Mouse (Mus musculus): ENCODE results near the gene Cyp4f17. TPM values are rescaled to one million over a fixed set of nuclear protein-coding genes. Genes with fewer than 3 reads are reported as not detected.
"Not testable (repeated sequence)": the region's sequence is repeated elsewhere in the genome, so short reads cannot be mapped to it uniquely, and the experiment has no call there.

The Cyp4f17 gene
- polyA plus RNA-seq, 1 experiment from 2014 or later, result 5.2 TPM

GRCm38 (mm10) chr17:32478727-32479126 is 27.1 kb upstream of the Cyp4f17 start:
- Histone ChIP-seq H3K9me3 (ENCODE audit: low read length) (no peaks in the 10 kb centered on the region), H3K36me3 (ENCODE audit: insufficient read depth, low read length) (no peaks in the 10 kb centered on the region), H3K9ac (replicated peaks; ENCODE audit: low read depth) (no peak overlapping the region), H3K27me3 (replicated peaks; ENCODE audit: insufficient read depth, low read length) (no peaks in the 10 kb centered on the region; the same call in 1 of the 2 replicates), H3K4me2 (replicated peaks; ENCODE audit: low read depth, low read length) (no peak overlapping the region), H3K27ac (ENCODE audit: low read length) (no peak overlapping the region), H3K4me3 (ENCODE audit: low read depth, low read length) (no peak overlapping the region), H3K4me1 (ENCODE audit: insufficient read depth, low read depth, low read length) (no peaks in the 10 kb centered on the region)
- 52% methylated on average over 2 of the region's 2 CpGs for WGBS
- no peak for DNase-seq (ENCODE audit: low spot score)
- no peak for ATAC-seq
- TF ChIP-seq EP300 (IDR thresholded peaks at IDR 0.05), result no peak
- no peak for TF ChIP-seq CTCF (IDR thresholded peaks at IDR 0.05)

GRCm38 (mm10) chr17:32479554-32480506 is 26.0 kb upstream of the Cyp4f17 start:
- TF ChIP-seq CTCF (IDR thresholded peaks at IDR 0.05), result peak; percentile 65
- no peak for TF ChIP-seq EP300 (IDR thresholded peaks at IDR 0.05)
- Histone ChIP-seq H3K4me3 (ENCODE audit: low read depth, low read length) (no peak overlapping the region), H3K9ac (replicated peaks; ENCODE audit: low read depth) (no peak overlapping the region), H3K27ac (ENCODE audit: low read length) (no peak overlapping the region), H3K27me3 (replicated peaks; ENCODE audit: insufficient read depth, low read length) (no peaks in the 10 kb centered on the region; the same call in 1 of the 2 replicates), H3K36me3 (ENCODE audit: insufficient read depth, low read length) (no peaks in the 10 kb centered on the region), H3K9me3 (ENCODE audit: low read length) (no peaks in the 10 kb centered on the region), H3K4me1 (ENCODE audit: insufficient read depth, low read depth, low read length) (no peaks in the 10 kb centered on the region), H3K4me2 (replicated peaks; ENCODE audit: low read depth, low read length) (no peak overlapping the region)
- whole genome bisulfite sequencing, result 14% methylated on average over 8 of the region's 8 CpGs
- ATAC-seq (no peak; the same call in 1 of the 2 replicates), DNase-seq (ENCODE audit: low spot score) (peak; percentile 60)

GRCm38 (mm10) chr17:32481766-32482165 is 24.1 kb upstream of the Cyp4f17 start:
- 73% methylated on average over 14 of the region's 14 CpGs for WGBS
- Histone ChIP-seq H3K9me3 (ENCODE audit: low read length) (no peaks in the 10 kb centered on the region), H3K4me3 (ENCODE audit: low read depth, low read length) (no peak overlapping the region), H3K27ac (ENCODE audit: low read length) (no peak overlapping the region), H3K27me3 (replicated peaks; ENCODE audit: insufficient read depth, low read length) (no peaks in the 10 kb centered on the region; the same call in 1 of the 2 replicates), H3K4me1 (ENCODE audit: insufficient read depth, low read depth, low read length) (no peaks in the 10 kb centered on the region), H3K4me2 (replicated peaks; ENCODE audit: low read depth, low read length) (no peak overlapping the region), H3K9ac (replicated peaks; ENCODE audit: low read depth) (no peak overlapping the region), H3K36me3 (ENCODE audit: insufficient read depth, low read length) (no peaks in the 10 kb centered on the region)
- no peak for DNase-seq (ENCODE audit: low spot score)
- no peak for TF ChIP-seq EP300 (IDR thresholded peaks at IDR 0.05)
- TF ChIP-seq CTCF (IDR thresholded peaks at IDR 0.05), result no peak
- ATAC-seq, result no peak

- Histone ChIP-seq H3K4me1 (ENCODE audit: insufficient read depth, low read depth, low read length) (no peaks in the 10 kb centered on the region), H3K4me3 (ENCODE audit: low read depth, low read length) (no peak overlapping the region), H3K4me2 (replicated peaks; ENCODE audit: low read depth, low read length) (no peak overlapping the region), H3K36me3 (ENCODE audit: insufficient read depth, low read length) (no peaks in the 10 kb centered on the region), H3K9ac (replicated peaks; ENCODE audit: low read depth) (no peak overlapping the region), H3K27ac (ENCODE audit: low read length) (no peak overlapping the region), H3K9me3 (ENCODE audit: low read length) (no peaks in the 10 kb centered on the region), H3K27me3 (replicated peaks; ENCODE audit: insufficient read depth, low read length) (no peaks in the 10 kb centered on the region; the same call in 1 of the 2 replicates)
- WGBS, result 16% methylated on average over 18 of the region's 18 CpGs
- ATAC-seq, result peak; percentile 93
- peak; percentile 85 for DNase-seq (ENCODE audit: low spot score)
- TF ChIP-seq CTCF (IDR thresholded peaks at IDR 0.05) (peak; percentile 77), EP300 (IDR thresholded peaks at IDR 0.05) (no peak)
Measured at GRCm38 (mm10) chr17:32483200-32483599, 22.6 kb upstream of the Cyp4f17 start.

GRCm38 (mm10) chr17:32492349-32492980 is 13.4 kb upstream of the Cyp4f17 start:
- Histone ChIP-seq H3K36me3 (ENCODE audit: insufficient read depth, low read length) (no peaks in the 10 kb centered on the region), H3K9ac (replicated peaks; ENCODE audit: low read depth) (no peak overlapping the region; the same call in 1 of the 2 replicates), H3K9me3 (ENCODE audit: low read length) (no peaks in the 10 kb centered on the region), H3K4me1 (ENCODE audit: insufficient read depth, low read depth, low read length) (no peaks in the 10 kb centered on the region), H3K27me3 (replicated peaks; ENCODE audit: insufficient read depth, low read length) (no peaks in the 10 kb centered on the region), H3K4me2 (replicated peaks; ENCODE audit: low read depth, low read length) (peak overlapping the region; percentile 50), H3K27ac (ENCODE audit: low read length) (no peak overlapping the region), H3K4me3 (ENCODE audit: low read depth, low read length) (peak overlapping the region; percentile 25; the same call in 1 of the 2 replicates)
- WGBS, result 9% methylated on average over 30 of the region's 30 CpGs
- ATAC-seq (peak; percentile 87), DNase-seq (ENCODE audit: low spot score) (peak; percentile 59)
- TF ChIP-seq CTCF (IDR thresholded peaks at IDR 0.05) (no peak), EP300 (IDR thresholded peaks at IDR 0.05) (no peak)

GRCm38 (mm10) chr17:32494601-32495000 is 11.2 kb upstream of the Cyp4f17 start:
- WGBS, result 65% methylated on average over 1 of the region's 1 CpGs
- H3K4me2 ChIP-seq (replicated peaks; ENCODE audit: low read depth, low read length), result no peak overlapping the region
- H3K36me3 ChIP-seq (ENCODE audit: insufficient read depth, low read length), result no peaks in the 10 kb centered on the region
- no peaks in the 10 kb centered on the region for H3K4me1 ChIP-seq (ENCODE audit: insufficient read depth, low read depth, low read length)
- DNase-seq (ENCODE audit: low spot score) (peak; percentile 93), ATAC-seq (peak; percentile 56)
- TF ChIP-seq EP300 (IDR thresholded peaks at IDR 0.05), result no peak
- TF ChIP-seq CTCF (IDR thresholded peaks at IDR 0.05), result peak; percentile 85
- no peaks in the 10 kb centered on the region for H3K9me3 ChIP-seq (ENCODE audit: low read length)
- H3K27ac ChIP-seq (ENCODE audit: low read length), result no peak overlapping the region
- no peaks in the 10 kb centered on the region for H3K27me3 ChIP-seq (replicated peaks; ENCODE audit: insufficient read depth, low read length)
- H3K9ac ChIP-seq (replicated peaks; ENCODE audit: low read depth), result no peak overlapping the region
- no peak overlapping the region for H3K4me3 ChIP-seq (ENCODE audit: low read depth, low read length)

- not testable (repeated sequence) for H3K36me3 ChIP-seq (ENCODE audit: insufficient read depth, low read length); H3K4me3 ChIP-seq (ENCODE audit: low read depth, low read length); H3K27me3 ChIP-seq (replicated peaks; ENCODE audit: insufficient read depth, low read length); DNase-seq (ENCODE audit: low spot score); H3K4me2 ChIP-seq (replicated peaks; ENCODE audit: low read depth, low read length); ATAC-seq; H3K4me1 ChIP-seq (ENCODE audit: insufficient read depth, low read depth, low read length); H3K27ac ChIP-seq (ENCODE audit: low read length); H3K9ac ChIP-seq (replicated peaks; ENCODE audit: low read depth); H3K9me3 ChIP-seq (ENCODE audit: low read length)
- 82% methylated on average over 4 of the region's 4 CpGs for WGBS
Measured at GRCm38 (mm10) chr17:32500511-32500910, 5.3 kb upstream of the Cyp4f17 start.

Measured in lung, postnatal 0 days (tissue).